In the genomic region with DNA sequence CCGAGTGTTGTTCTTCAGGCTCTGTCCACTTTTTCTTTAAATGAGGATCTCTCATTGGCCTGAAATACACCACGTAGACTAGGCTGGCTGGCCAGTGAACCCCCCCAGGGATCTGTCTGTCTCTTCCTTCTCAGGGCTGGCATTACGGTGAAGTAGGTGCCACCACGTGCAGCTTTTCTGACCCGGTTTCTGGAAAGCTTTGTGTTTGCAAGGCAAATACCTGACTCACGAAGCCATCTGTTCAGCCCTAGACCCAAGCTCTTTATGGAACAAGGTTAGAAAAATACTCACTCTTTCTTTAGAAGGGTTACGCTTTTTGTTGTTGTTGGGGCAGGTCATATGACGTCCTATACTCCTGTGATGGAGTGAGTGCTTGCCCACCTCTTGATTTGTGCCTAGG, we compare ENCODE assay signal across 17 mouse cellular contexts.
"Had no signal": no experiment of that assay in that cellular context is flagged by ENCODE, and none has a peak within 500 bp of the region (broad histone marks: within the 10 kb centered on the region; RNA-seq: fewer than 3 reads in every experiment).

No protein-coding gene starts in this region.

- DNase-seq: gastrocnemius, adult 2 months; gastrocnemius, postnatal 10 days; gastrocnemius, postnatal 25 days; heart, adult 2 months; heart, postnatal 10 days; heart, postnatal 4 days; kidney, adult 11 months; kidney, adult 2 months; kidney, adult 9 months; kidney, postnatal 14 days; kidney, postnatal 36 days; layer of hippocampus, adult 9-11 months; layer of hippocampus, postnatal 36 days; left cerebral cortex, postnatal 4 days had no signal

- ATAC-seq: hindbrain, embryonic 16.5 days; intestine, embryonic 16.5 days; liver, embryonic 12.5 days had no signal
